Mouse (Mus musculus) regulatory T cell (primary cell): Measurements from ENCODE around the gene Cand2.
"Not testable (repeated sequence)": the region's sequence is repeated elsewhere in the genome, so short reads cannot be mapped to it uniquely, and the experiment has no call there.

ENCODE experiments used
- in situ Hi-C: fragments of 300-600 bp; cut with MboI, MseI; formaldehyde crosslinking; loops from one replicate; pipeline ENCODE4 v1.15.1; 2025; ENCODE audit warnings: high pct_unique_total_duplicates

Cand2 gene

GRCm38 (mm10) chr6:115823850-115824464, 49.6 kb downstream of the Cand2 start:
- in situ Hi-C loops, result not testable (repeated sequence)

GRCm38 (mm10) chr6:115830779-115831601, 56.7 kb downstream of the Cand2 start:
- in situ Hi-C loops, result no loop called here

DNA sequence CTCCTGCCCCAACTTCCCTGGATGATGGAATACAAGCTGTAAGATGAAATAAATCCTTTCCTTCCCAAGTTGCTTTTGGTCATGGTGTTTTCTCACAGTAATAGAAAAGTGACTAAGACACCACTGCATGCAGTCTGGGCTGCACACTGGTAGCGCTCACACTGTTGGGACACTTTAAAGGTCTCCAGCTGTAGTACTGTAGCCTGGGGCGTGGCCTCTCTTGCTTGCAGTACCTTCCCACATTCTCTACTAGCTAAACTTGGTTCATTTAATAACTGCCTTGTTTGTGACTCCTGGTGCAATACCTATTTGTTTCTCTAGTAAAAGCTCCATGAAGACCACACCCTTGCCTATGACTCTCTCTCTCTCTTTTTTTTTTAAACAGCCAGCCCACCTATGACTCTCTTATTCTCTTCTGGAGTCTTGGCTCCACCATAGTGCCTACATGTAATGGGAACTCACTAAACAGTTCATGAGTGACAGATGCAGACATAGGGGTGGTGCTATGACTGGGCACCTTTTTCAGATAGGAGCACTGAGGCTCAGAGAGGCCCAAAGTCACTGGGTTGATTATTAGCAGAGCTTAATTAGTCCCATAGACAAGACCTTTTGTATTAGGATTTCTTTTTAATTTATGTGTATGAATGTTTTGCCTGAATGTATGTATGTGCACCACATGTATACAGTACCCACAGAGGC, 58.0 kb downstream of the Cand2 start:
- in situ Hi-C loops, result no loop called here

DNA sequence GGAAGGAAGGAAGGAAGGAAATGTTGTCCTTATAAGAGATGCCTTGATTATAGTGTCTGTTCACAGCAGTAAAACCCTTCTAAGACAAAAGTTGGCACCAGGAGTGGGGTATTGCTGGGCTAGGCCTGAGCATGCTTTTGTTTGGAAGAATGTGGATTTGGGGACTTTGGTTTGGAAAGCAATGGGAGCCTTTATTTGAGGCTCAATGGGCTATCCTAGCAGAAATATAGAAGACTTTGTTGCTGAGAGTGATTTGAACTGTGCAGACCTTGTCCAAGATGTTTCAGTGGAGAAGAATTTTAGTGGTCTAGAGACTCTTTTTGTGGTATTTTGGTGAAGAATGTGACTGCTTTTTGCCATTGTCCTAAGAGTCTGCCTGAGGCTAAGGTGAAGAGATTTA, 59.5 kb downstream of the Cand2 start:
- in situ Hi-C loops, result no loop called here

GRCm38 (mm10) chr6:115838161-115838597, 63.8 kb downstream of the Cand2 start, which contains the start of gene Efcab12:
TSS of gene Efcab12 (minus strand) at chr6:115838412.
- in situ Hi-C loops, result no loop called here

DNA sequence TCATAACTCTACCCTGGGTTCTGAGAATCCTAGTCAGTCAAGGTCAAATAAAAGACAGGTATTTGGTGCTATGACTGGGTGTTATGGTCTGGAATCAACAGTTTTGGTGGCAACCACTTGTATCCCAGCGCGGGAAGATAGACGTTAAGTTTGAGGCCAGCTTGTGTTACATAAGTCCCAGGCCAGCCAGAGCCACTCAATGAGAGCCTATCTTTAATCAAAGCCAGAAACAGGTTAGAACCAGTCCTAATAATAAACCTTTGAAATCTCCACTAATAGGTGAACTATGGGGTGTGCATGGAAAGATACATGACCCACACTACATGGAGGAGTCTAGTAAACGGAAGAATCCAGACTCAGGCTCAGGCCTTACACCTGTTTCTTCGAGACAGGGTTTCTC, 64.4 kb downstream of the Cand2 start:
- in situ Hi-C loops, result no loop called here

DNA sequence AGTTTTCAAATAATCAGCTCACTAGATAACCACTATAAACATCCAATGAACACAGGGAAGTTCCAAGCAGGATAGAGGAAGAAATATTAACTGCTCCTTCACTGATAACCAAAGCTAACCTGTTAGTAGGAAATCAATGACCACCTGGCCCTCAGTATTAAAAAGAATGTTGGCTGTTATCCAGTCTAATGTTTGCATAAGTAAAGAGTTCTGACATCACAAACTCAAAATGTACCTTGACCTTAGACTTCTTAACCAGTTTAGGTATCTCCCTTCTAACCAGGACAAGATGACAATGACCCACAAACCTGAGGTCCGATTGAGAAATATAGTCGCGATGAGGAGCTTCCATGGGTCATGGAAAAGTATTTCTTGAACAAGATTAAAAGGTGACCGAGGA, 70.7 kb downstream of the Cand2 start:
- in situ Hi-C loops, result no loop called here

DNA sequence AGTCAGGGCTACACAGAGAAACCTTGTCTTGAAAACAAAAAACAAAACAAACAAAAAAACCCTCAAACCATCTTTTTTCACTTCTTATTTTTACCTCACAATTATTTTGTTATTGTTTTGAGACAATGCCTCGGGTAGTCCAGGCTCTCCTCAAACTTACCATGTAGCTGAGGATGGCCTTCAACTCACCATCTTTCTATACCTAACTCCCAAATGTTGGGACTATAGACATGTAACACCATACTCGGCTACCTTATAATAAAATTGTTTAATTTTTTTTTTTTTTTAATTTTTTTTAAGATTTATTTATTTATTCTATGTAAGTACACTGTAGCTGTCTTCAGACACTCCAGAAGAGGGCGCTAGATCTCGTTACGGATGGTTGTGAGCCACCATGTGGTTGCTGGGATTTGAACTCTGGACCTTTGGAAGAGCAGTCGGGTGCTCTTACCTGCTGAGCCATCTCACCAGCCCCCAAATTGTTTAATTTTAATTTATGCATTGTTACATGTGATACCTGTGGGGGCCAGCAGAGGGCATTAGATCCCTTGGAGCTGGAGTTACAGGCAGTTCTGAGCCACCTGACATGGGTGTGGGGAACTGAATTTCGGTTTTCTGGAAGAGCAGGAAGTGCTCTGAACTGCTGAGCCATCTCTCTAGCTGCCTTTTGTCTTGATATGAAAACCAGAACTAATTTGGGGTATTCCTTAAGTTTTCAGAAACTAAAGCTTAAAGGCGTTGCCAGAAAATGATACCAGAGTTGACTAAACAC, 72.5 kb downstream of the Cand2 start:
- in situ Hi-C loops, result no loop called here

- in situ Hi-C loops, result no loop called here
These were observed 74.4 kb downstream of the Cand2 start for GRCm38 (mm10) chr6:115848598-115849304.

- in situ Hi-C loops, result no loop called here
These were observed 78.2 kb downstream of the Cand2 start for GRCm38 (mm10) chr6:115852446-115853090.

GRCm38 (mm10) chr6:115853091-115853813, 78.9 kb downstream of the Cand2 start, which contains the start of the genes Mbd4 and Ift122:
TSS of gene Mbd4 (minus strand) at chr6:115853371.
TSS of gene Ift122 (plus strand) at chr6:115853470.
- in situ Hi-C loops, result no loop called here

- in situ Hi-C loops, result no loop called here
These were observed 79.6 kb downstream of the Cand2 start for GRCm38 (mm10) chr6:115853985-115854384.

DNA sequence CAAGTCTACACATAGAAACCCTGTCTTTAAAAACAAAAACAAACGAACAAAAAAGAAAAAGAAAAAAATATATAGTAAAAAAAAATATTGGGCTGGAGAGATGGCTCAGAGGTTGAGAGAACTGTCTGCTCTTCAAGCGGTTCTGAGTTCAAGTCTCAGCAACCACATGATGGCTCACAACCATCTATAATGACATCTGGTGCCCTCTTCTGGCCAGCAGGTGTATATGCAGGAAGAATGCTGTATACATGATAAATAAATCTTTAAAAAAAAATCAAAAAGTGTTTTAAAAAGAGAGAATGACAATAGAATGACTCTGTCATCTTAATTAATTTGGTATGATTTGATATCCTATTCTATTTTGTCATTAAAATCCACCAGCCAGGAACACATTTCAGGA, 80.1 kb downstream of the Cand2 start:
- in situ Hi-C loops, result no loop called here
